Mouse (Mus musculus) myocyte (in vitro differentiated cells): Measurements from ENCODE around the gene Actr1b.

ENCODE experiments used
- CEBPB ChIP-seq: IDR thresholded peaks from 2 replicates; pipeline ENCODE4 v1.6.1; 2011; ENCODE audit warnings: mild to moderate bottlenecking, moderate library complexity; ENCODE audit not compliant: poor library complexity, insufficient read depth, severe bottlenecking
- MAX ChIP-seq: IDR thresholded peaks from one replicate; pipeline ENCODE4 v1.6.1; 2011; ENCODE audit warnings: low read depth, mild to moderate bottlenecking, control low read depth
- MYOD1 ChIP-seq, 3 experiments: IDR thresholded peaks; one replicate each; pipeline ENCODE4 v1.6.1; 2011; ENCODE audit warnings: control low read depth in 2 of 3, low read depth in 2 of 3, mild to moderate bottlenecking in 2 of 3, moderate library complexity in 1 of 3; ENCODE audit not compliant: insufficient read length in 2 of 3, control insufficient read depth in 1 of 3
- POLR2A ChIP-seq: IDR thresholded peaks from one replicate; pipeline ENCODE4 v1.6.1; 2011; ENCODE audit warnings: low read depth, mild to moderate bottlenecking, control low read depth, moderate library complexity; ENCODE audit not compliant: insufficient read length
- SRF ChIP-seq: IDR thresholded peaks from one replicate; pipeline ENCODE4 v1.6.1; 2011; ENCODE audit warnings: low read depth; ENCODE audit not compliant: control insufficient read depth, insufficient read length

GRCm38 (mm10) chr1:36739231-36739630 lies 25.0 kb upstream of the Actr1b start:
- no peak for TF ChIP-seq POLR2A
- TF ChIP-seq MAX = no peak
- TF ChIP-seq CEBPB = no peak
- no peak for TF ChIP-seq SRF
- no peak for TF ChIP-seq MYOD1 (IDR thresholded peaks at IDR 0.05; ENCODE audit: control insufficient read depth in 1 of 3, insufficient read length in 2 of 3, low read depth in 2 of 3)
